Mouse (Mus musculus) E14TG2a.4 (cell line): ENCODE results near the gene Myl7.

ENCODE experiments used
- CTCF ChIP-seq: conservative IDR thresholded peaks from 2 replicates; pipeline ENCODE4 v1.5.1; 2014; ENCODE audit warnings: low read length
- NANOG ChIP-seq: IDR thresholded peaks from 2 replicates; pipeline ENCODE4 v1.6.1; 2014; ENCODE audit warnings: borderline replicate concordance, low read length, mixed read lengths
- POU5F1 ChIP-seq: IDR thresholded peaks from 2 replicates; pipeline ENCODE4 v1.6.1; 2014; ENCODE audit warnings: low read length, borderline replicate concordance

GRCm38 (mm10) chr11:5918111-5918510 lies 19.5 kb upstream of the Myl7 start:
- TF ChIP-seq CTCF (no peak), NANOG (no peak), POU5F1 (no peak)
